Mouse (Mus musculus) neutrophil, adult 5-6 weeks (primary cell): ENCODE results near the gene Cldn34c2. TPM values are rescaled to one million over a fixed set of nuclear protein-coding genes. Genes with fewer than 3 reads are reported as not detected.
"Not testable (repeated sequence)": the region's sequence is repeated elsewhere in the genome, so short reads cannot be mapped to it uniquely, and the experiment has no call there.

ENCODE experiments used
- ATAC-seq: fragments of 151-379, 151-347 bp; 2 replicates; pipeline ENCODE4 v1.8.0; 2017; ENCODE audit warnings: mild to moderate bottlenecking, moderate TSS enrichment; ENCODE audit not compliant: insufficient number of reproducible peaks, poor library complexity, low FRiP score, severe bottlenecking; ENCODE audit errors: extremely low read depth
- total RNA-seq: library from RNA; stranded (forward); fragments of 200-1000 nt; gene quantifications from 2 replicates; pipeline ENCODE4 v1.2.3, GENCODE M21; 2017

Cldn34c2 gene
- not detected in 2 replicates for total RNA-seq

DNA sequence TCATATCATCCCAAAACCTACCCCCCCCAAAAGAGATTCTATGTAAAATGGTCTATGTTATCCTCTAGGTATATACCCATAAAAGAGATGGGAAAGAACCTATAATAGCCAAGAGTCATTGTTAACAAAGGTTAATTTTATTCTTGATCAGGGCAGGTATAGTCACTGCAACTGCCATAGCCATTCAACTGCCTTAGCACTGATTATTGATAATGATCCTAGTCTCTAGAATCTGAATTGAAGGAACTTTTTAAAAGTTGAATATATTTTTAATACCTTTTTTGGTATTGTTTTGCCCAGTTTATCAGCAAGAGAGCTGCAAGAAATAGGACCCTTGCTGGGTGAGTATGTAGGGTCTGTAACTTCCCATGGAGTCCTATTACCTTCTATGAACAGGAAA, at the start of gene Cldn34c2:
Cldn34c2 (plus strand) TSS at position 301 of the 400 bp plus-strand sequence.
- not testable (repeated sequence) for ATAC-seq

DNA sequence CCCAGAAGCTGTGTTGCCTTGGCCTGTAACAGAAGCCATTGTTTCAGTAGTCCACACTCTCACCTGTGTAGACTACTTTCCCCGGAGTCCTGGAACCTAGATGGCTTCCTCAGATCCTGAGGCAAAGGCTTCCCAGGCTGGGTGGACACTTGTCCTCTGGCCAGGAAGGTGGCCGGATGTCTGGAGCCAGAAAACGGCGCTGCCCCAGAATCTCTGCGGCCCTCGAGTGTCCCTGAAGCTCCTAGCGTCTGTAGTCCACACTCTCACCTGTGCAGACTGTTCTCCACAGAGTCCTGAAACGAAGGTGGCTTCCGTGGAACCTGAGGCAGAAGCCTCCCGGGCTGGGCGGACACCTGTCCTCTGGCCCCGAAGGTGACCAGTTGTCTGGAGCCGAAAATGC, 30.1 kb upstream of the Cldn34c2 start:
- ATAC-seq, result not testable (repeated sequence)

DNA sequence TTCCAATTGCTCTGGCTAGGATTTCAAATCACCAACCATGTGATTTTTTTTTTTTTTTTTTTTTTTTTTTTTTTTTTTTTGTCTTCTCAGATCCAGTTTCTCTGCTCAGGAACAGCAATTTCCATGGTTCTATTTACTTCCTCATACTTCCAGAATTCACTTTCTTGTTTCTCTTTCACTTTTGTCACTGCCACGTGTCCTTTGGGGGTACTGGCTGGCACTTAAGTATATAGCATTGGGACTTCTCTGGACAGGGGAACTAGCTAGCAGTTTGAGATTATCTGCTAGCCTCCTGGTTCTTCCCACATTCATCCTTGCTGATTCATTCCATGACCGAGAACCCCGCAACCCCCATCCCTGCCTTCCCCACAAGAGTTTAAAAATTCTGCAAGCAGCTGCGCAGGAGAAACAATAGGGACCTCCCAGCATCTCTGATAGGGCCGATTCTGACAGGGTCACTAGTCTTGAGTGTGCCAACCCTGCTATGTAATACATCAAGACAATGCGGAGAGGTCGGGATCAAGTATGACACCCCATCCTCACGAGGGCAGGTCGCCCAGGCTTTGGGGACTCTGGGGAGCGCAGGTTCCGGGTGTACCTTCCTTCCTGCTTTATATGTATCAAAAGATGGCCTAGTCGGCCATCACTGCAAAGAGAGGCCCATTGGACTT, 30.8 kb downstream of the Cldn34c2 start:
- ATAC-seq, result peak; percentile 79

Other genes starting within 250 kb of the Cldn34c2 start
- gene Gm17467, start 123.1 kb downstream of the Cldn34c2 start, total RNA-seq, result not detected in 2 replicates
- gene Cldn34c3, start 212.0 kb downstream of the Cldn34c2 start, total RNA-seq, result not detected in 2 replicates